Mouse (Mus musculus): ENCODE data around the gene Acacb.

Gene Acacb

DNA sequence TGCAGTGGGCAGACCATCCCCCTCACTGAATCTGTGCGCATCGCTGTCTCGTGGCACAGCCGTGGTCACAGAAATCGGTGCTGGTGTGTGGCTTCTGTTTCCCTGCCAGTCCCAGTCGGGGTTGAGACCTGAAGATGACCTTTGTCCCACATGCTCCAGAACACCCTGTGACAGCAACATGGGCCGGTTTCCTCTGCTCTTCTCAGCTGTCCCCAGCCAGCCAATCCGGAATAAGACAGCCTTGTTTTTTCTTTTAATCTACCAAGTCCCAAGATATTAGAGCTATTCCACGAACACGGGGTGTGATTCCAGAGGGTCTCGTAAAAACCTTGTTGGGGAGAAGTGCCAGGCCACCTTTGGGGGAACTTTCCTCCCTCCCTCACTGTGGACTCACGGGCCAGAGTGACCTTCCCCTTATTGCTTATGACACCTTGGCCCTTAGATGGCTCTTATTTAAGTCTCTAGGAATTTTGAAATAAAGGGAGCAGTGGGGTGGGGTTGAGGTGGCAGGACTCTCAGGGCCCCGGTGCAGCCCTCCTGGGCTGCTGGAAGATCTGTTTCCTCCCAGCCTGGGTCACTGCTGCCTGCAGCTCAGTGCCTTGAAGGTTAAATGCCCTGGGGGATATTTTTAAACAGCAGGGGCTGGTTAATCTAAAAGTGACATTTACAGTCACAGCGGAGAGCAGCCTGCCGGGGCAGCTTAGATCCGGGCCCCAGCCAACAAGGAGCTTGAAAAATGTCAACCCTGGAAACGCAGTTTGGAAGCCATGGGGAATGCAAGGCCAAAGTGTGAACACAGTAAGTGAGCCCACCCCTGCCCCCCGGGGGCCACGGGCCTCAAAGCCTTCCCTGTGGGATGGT lies at the start of gene Acacb:
Acacb (plus strand) TSS at position 508 of the 861 bp plus-strand sequence.
- no peak for DNase-seq (ENCODE audit: low spot score in 2 of 2)

DNA sequence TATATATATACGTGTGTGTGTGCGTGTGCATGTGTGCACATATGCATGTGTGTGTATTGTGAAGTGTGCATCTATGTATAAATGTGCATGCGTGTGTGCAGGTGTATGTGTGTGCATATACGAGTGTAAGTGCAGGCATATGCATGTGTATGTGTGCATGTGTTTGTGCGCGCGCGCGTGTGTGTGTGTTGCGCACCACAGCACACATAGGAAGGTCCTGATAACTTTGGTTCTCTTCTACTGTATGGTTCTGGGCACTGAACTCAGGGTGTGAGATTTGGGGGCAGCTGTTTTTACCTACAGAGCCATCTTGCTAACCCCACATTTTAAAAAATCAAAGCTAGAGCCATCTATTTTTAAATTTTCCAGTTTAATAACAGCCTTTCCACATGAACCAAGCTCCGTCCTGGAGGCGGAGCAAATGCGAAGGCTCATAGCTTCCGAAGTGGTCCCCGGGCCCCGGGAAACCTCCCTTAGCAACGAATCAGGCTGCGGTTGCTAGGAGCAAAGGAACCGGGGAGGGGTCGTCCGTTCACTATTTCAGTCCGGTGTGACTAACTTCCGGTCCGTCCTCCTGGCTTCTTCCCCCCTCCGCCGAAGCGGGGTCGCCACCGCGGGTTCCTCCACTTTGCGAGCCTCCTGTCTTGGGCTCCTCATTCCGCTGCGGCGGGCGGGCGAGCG lies 46.5 kb upstream of the Acacb start:
- peak; percentile 85 to 95 for DNase-seq (ENCODE audit: low spot score in 2 of 2)

GRCm38 (mm10) chr5:114100390-114101099 lies 45.8 kb upstream of the Acacb start:
- no peak for DNase-seq (ENCODE audit: low spot score in 2 of 2)

GRCm38 (mm10) chr5:114101873-114102272 lies 44.5 kb upstream of the Acacb start:
- no peak for DNase-seq (ENCODE audit: low spot score in 2 of 2)

GRCm38 (mm10) chr5:114102807-114103206 lies 43.5 kb upstream of the Acacb start:
- peak in 1 of 2 experiments; percentile 49 for DNase-seq (ENCODE audit: low spot score in 2 of 2)

GRCm38 (mm10) chr5:114106391-114106935 lies 39.9 kb upstream of the Acacb start:
- DNase-seq (ENCODE audit: low spot score in 2 of 2) = no peak

DNA sequence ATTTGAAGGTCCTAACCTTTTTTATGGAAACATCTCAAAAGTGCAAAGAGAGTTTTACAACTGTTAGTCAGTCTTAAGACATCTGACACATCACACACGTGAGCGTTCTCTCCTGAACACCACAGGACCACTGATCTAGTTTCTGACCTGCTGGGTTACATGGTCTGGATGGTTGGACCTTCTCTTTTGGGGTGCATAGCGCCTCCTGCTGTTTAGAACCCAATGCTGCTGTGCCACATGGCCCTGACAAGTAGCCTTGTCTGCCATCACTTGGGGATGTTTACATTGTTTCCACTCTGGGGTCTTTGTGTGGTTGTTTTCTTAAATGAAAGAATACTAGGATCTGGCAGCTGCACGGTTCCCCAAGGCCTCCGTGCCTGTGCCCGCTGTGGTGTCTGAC lies 33.0 kb upstream of the Acacb start:
- DNase-seq (ENCODE audit: low spot score in 2 of 2) = no peak

- DNase-seq (ENCODE audit: low spot score in 2 of 2) = no peak
These were observed 31.3 kb upstream of the Acacb start for GRCm38 (mm10) chr5:114115030-114115429.

GRCm38 (mm10) chr5:114116586-114116985 lies 29.7 kb upstream of the Acacb start:
- DNase-seq (ENCODE audit: low spot score in 2 of 2) = no peak

DNA sequence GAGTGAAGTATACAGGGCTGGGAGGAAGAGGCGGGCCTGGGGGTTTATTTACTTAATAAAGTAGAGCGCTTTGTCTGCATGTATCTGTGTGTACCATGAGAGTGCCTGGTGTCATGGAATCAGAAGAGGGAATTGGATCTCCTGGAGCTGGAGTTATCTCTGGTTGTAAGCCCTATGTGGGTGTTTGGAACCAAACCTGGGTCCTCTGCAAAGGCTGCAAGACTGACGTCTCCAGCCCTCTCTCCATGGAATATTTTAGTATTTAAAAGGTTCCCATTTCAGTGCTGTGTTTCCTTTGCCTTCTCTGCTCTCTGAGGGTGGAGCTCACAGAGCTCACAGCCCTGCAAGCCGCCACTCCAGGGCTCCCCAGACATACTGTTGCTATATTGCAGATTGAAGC lies 26.5 kb upstream of the Acacb start:
- DNase-seq (ENCODE audit: low spot score in 2 of 2) = no peak

GRCm38 (mm10) chr5:114126008-114126407 lies 20.3 kb upstream of the Acacb start:
- DNase-seq (ENCODE audit: low spot score in 2 of 2) = no peak

DNA sequence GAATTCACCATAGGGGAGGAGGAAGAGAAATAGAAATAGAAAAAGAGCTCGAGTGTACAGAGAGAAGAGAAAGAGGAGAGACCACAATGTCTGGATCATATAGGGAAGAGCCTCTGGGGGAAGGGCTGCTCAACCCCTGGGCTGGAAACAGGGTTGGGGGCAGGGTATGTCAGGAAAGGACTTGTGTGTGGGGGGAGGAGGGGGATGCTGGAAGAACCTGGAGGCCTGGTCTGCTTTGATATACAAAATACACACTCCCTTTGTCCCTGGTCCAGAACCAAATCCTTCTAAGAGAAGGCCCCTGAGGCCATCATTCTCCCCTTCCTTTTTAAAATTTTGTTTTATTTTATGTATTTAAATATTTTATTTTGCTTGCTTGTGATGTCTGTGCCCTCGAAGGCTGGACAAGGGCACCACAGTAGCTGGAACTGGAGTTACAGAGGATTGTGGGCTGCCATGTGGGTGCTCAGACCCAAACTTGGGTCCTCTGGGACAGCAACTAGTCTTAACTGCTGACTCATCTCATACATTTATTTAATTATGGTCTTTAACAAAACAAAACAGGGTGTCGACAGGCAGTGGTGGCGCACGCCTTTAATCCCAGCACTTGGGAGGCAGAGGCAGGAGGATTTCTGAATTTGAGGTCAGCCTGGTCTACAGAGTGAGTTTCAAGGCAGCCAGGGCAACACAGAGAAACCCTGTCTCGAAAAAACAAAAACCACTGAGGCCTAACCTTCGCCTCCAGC lies 19.7 kb upstream of the Acacb start:
- DNase-seq (ENCODE audit: low spot score in 2 of 2) = no peak

GRCm38 (mm10) chr5:114127374-114128349 lies 18.7 kb upstream of the Acacb start, which contains the start of gene Alkbh2:
Gene Alkbh2, minus strand, starts transcription at chr5:114128218.
- peak in 1 of 2 experiments; percentile 68 for DNase-seq (ENCODE audit: low spot score in 2 of 2)

DNA sequence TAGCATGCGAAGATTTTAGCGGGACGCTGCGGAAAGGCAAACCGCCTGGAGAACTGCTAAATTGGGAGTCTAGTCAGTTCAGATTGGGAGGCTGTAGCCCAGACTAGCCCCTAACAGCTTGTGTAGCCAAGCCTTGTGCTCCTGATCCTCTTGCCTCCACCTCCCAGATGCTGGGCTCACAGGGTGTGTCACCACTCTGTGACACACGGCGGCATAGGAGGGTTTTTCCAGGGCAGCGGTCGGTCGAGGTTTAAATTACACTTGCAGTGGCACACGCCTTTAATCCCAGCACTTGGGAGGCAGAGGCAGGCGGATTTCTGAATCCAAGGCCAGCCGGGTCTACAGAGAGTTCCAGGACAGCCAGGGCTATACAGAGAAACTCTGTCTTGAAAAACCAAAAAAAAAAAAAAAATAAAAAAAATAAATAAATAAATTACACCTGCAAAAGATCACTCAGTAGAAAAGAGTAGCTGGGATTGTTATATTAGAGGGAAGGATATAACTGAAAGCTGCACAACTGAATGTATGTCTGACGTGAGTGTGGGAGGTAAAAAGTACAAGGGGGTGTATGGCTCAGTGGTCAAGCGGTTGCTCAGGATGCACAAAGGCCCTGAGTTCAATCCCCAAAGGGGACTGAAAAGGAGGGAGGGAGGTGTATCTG lies 16.7 kb upstream of the Acacb start:
- no peak for DNase-seq (ENCODE audit: low spot score in 2 of 2)

DNA sequence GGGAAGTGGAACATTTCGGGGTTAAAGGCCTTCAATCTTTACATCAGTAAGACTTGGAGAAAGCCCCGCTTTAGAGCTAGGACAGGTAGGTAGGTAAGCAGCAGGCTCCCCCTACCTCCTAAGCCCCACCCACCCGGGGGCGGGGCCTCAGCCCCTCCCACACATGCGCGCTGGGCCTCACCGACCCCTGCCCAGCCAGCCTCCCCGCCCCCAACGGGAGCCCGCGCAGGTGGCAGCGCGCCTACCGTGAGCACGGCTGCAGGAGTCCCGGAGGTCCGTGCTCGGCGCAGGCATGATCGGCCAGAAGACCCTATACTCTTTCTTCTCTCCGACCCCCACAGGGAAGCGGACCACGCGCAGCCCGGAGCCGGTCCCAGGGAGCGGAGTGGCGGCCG lies 16.1 kb upstream of the Acacb start, which contains the start of gene Ung:
Ung (plus strand) TSS at position 176 of the 395 bp plus-strand sequence.
- no peak for DNase-seq (ENCODE audit: low spot score in 2 of 2)

- DNase-seq (ENCODE audit: low spot score in 2 of 2) = peak; percentile 62 to 94
These were observed 15.4 kb upstream of the Acacb start for GRCm38 (mm10) chr5:114130698-114131520.

- DNase-seq (ENCODE audit: low spot score in 2 of 2) = peak in 1 of 2 experiments; percentile 34
These were observed 14.9 kb upstream of the Acacb start for GRCm38 (mm10) chr5:114131521-114131840.

DNA sequence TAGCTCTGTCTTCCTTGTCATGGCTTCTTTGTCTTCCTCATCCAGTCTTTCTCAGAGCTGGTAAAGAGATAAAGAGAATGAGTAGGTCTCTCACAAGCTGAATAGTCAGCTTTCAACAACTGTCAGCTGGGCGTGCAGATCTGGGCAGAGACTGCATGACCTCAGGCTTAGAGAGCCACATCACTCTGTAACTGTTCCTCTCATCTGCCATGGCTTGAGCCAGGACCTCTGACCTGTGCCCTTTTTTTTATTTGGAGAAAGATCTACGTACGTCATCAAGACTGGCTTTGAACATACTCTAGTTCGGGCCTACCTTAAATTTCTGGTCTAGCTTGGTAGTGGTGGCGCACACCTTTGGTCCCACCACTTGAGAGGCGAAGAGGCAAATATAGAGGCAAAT lies 13.5 kb upstream of the Acacb start:
- DNase-seq (ENCODE audit: low spot score in 2 of 2) = no peak

- no peak for DNase-seq (ENCODE audit: low spot score in 2 of 2)
These were observed 12.2 kb upstream of the Acacb start for GRCm38 (mm10) chr5:114134091-114134534.

All from left cerebral cortex, adult 9 months (tissue).